ENCODE assay signal across 21 mouse cellular contexts in genomic region chr7:125539351-125539750, GRCm38 (mm10). TPM values are rescaled to one million over a fixed set of nuclear protein-coding genes. Genes with fewer than 3 reads are reported as not detected.
A peak's percentile ranks its signal among the peaks of the same experiment; 100 is the strongest.
DNase-seq lines count a peak whose midpoint lies in the region; ATAC-seq lines count a peak whose summit lies in the region.
"Had no signal": no experiment of that assay in that cellular context is flagged by ENCODE, and none has a peak within 500 bp of the region (broad histone marks: within the 10 kb centered on the region; RNA-seq: fewer than 3 reads in every experiment).

No protein-coding gene starts in this region.

- DNase-seq in 3134 (ENCODE audit: extremely low read depth, insufficient read length, low spot score) (peak; percentile 72), 416B (ENCODE audit: low read depth) (peak; percentile 92)
- DNase-seq in ovary, adult 18-20 months (ENCODE audit: low spot score), result no peak
- DNase-seq in gastrocnemius, adult 18-20 months (ENCODE audit: low spot score), result no peak
- DNase-seq in cerebellum, adult 11-12 months, result no peak
- DNase-seq: adrenal gland, postnatal 10 days; cerebellum, adult 9-11 months; gastrocnemius, postnatal 25 days; heart, postnatal 36 days; kidney, adult 2 months; kidney, postnatal 4 days; liver, embryonic 13.5 days; lung, adult 18-20 months; lung, postnatal 14 days; right cerebral cortex, postnatal 14 days; thymus, postnatal 4 days had no signal

- peak; percentile 31 for ATAC-seq in common myeloid progenitor, adult 5-6 weeks (replicated peaks; ENCODE audit: low read depth, poor library complexity, severe bottlenecking)
- ATAC-seq in megakaryocyte progenitor cell, adult 5-6 weeks (replicated peaks; ENCODE audit: poor library complexity), result peak; percentile 47
- ATAC-seq: forebrain, embryonic 14.5 days; hindbrain, postnatal 0 days; intestine, embryonic 15.5 days had no signal

RNA-seq across cellular contexts. Expression of gene Il4ra, which starts 12.6 kb away (rescaled TPM):
- 21.2 and 23.0 TPM in 2 replicates for total RNA-seq in common myeloid progenitor, adult 5-6 weeks (2017)
- total RNA-seq in megakaryocyte progenitor cell, adult 5-6 weeks (2015), result 10.5 and 12.0 TPM in 2 replicates
- total RNA-seq in megakaryocyte progenitor cell, adult 5-6 weeks (2017), result 19.2 and 20.4 TPM in 2 replicates
- total RNA-seq in gastrocnemius, adult 18-20 months (2021), result 1 to 10 TPM; 4.7 to 5.2 TPM

RNA-seq across cellular contexts. Expression of gene Nsmce1, which starts 48.0 kb away (rescaled TPM):
- 75.2 and 99.7 TPM in 2 replicates for total RNA-seq in common myeloid progenitor, adult 5-6 weeks (2017)
- 76.9 and 80.9 TPM in 2 replicates for total RNA-seq in megakaryocyte progenitor cell, adult 5-6 weeks (2015)
- total RNA-seq in megakaryocyte progenitor cell, adult 5-6 weeks (2017), result 71.8 and 77.2 TPM in 2 replicates
- 10 to 100 TPM; 10.8 to 11.1 TPM for total RNA-seq in gastrocnemius, adult 18-20 months (2021)

Comparison
In these comparisons a context has a peak if more than half of its experiments do, and no peak if none do; other contexts are left out.
1. DNase-seq: peak in 3134 (single experiment) and 416B (single experiment); none in ovary, adult 18-20 months (single experiment), gastrocnemius, adult 18-20 months (single experiment) and cerebellum, adult 11-12 months (single experiment).